Mouse (Mus musculus) limb, embryonic 11.5 days (tissue): ENCODE data around the gene Rbbp5. TPM values are rescaled to one million over a fixed set of nuclear protein-coding genes. Genes with fewer than 3 reads are reported as not detected.
A peak's percentile ranks its signal among the peaks of the same experiment; 100 is the strongest.

ENCODE experiments used
- ATAC-seq: fragments of 200-750 bp; cut with Nextera tagmentation; 2 replicates; pipeline ENCODE4 v1.8.0; 2017; ENCODE audit warnings: low read depth; ENCODE audit not compliant: insufficient number of reproducible peaks, low FRiP score, low TSS enrichment
- DNase-seq: peaks from one replicate; pipeline ENCODE4 v3.0.0-alpha.2; 2015; ENCODE audit warnings: low spot score
- H3K27ac ChIP-seq: fragments of 300-500 bp; sonication (generic); replicated peaks from 2 replicates; pipeline ENCODE4 v1.5.1; 2014; ENCODE audit warnings: low read depth, mild to moderate bottlenecking, low read length
- H3K27me3 ChIP-seq: fragments of 300-500 bp; sonication (generic); 2 replicates; pipeline ENCODE4 v1.6.1; 2014; ENCODE audit warnings: mild to moderate bottlenecking, low read length, mixed read lengths; ENCODE audit not compliant: control insufficient read depth, insufficient read depth
- H3K36me3 ChIP-seq: fragments of 300-500 bp; sonication (generic); 2 replicates; pipeline ENCODE4 v1.6.1; 2014; ENCODE audit warnings: mild to moderate bottlenecking, low read length, moderate library complexity, mixed read lengths; ENCODE audit not compliant: control insufficient read depth, insufficient read depth
- H3K4me1 ChIP-seq: fragments of 300-500 bp; sonication (generic); 2 replicates; pipeline ENCODE4 v1.6.1; 2014; ENCODE audit warnings: low read length, mixed read lengths; ENCODE audit not compliant: control insufficient read depth, insufficient read depth
- H3K4me2 ChIP-seq: fragments of 300-500 bp; sonication (generic); 2 replicates; pipeline ENCODE4 v1.6.1; 2014; ENCODE audit warnings: low read depth, mild to moderate bottlenecking, moderate library complexity; ENCODE audit not compliant: severe bottlenecking
- H3K4me3 ChIP-seq: fragments of 300-500 bp; sonication (generic); 2 replicates; pipeline ENCODE4 v1.5.1; 2014; ENCODE audit warnings: low read depth, low read length
- H3K9ac ChIP-seq: fragments of 300-500 bp; sonication (generic); 2 replicates; pipeline ENCODE4 v1.6.1; 2014; ENCODE audit warnings: mild to moderate bottlenecking, low read length
- H3K9me3 ChIP-seq: fragments of 300-500 bp; sonication (generic); 2 replicates; pipeline ENCODE4 v1.6.1; 2016; ENCODE audit warnings: low read length; ENCODE audit not compliant: control insufficient read depth
- WGBS: fragments of 180-500 bp; shearing (Covaris S2); extraction: QIAGEN DNeasy Blood & Tissue Kit; methylation state at CpG from one replicate; pipeline ENCODE4 v1.1.7; 2014; 5-methylcytosine and 5-hydroxymethylcytosine counted together
- polyA plus RNA-seq: library from polyadenylated mRNA; unstranded; fragments of >200 nt; fragmentation: Nextera tagmentation; extraction: Ambion mirVana; gene quantifications from 2 replicates; pipeline ENCODE4 v1.2.1, GENCODE M21; 2014

The Rbbp5 gene
- polyA plus RNA-seq, 1 experiment from 2014 or later, result 64.7 TPM

DNA sequence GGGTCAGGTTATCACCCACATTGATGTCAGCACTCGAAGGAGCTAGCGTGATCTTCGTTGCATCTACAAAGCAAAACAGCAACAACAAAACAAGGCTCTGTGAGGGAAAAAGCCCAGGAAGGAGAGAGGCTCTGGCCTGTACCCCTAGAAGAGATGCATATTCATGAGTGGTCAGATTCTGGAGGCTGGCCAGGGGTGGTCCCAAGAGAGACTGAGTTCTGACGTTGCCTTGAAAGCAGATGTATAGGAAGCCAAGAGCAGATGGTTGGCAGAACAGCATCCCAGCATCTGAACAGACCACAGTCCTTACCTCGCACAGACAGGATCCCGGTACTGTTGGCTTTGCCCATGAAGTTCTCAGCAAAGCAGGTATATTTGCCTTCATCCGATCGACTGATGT, 45.9 kb downstream of the Rbbp5 start:
- no peak for ATAC-seq
- H3K9me3 ChIP-seq, result no peaks in the 10 kb centered on the region

DNA sequence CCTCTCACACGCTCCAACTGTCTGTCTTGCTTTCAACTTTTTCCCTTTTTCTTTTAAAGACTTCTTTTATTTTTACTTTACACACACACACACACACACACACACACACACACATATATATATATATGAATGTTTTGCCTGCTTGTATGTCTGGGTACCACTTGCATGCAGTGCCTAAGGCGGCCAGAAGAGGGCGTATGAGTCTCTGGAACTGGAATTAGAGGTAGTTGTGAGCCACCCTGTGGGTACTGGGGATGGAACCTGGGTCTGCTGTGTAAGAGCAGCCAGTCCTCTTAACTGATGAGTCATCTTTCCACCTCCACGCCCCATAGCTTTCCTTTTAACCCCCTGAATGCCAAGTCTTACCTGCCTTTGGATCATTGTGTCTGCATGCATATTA, 46.8 kb downstream of the Rbbp5 start:
- WGBS, result 33% methylated on average over 4 of the region's 4 CpGs
- no peak for ATAC-seq
- Histone ChIP-seq H3K4me2 (no peak overlapping the region), H3K36me3 (no peaks in the 10 kb centered on the region), H3K9ac (no peak overlapping the region), H3K4me1 (no peaks in the 10 kb centered on the region), H3K27ac (no peak overlapping the region), H3K9me3 (no peaks in the 10 kb centered on the region), H3K27me3 (0 out of 2 replicates have a peak, but pooled peaks cover 4% of the 10 kb centered on the region), H3K4me3 (no peak overlapping the region)
- peak; percentile 61 for DNase-seq

More for the DNA sequence above, 45.9 kb downstream of the Rbbp5 start:
- Histone ChIP-seq H3K27ac (no peak overlapping the region), H3K4me1 (no peaks in the 10 kb centered on the region), H3K9ac (no peak overlapping the region), H3K27me3 (0 out of 2 replicates have a peak, but pooled peaks cover 4% of the 10 kb centered on the region), H3K36me3 (no peaks in the 10 kb centered on the region), H3K4me3 (no peak overlapping the region), H3K4me2 (no peak overlapping the region)
- DNase-seq, result no peak
- 90% methylated on average over 8 of the region's 8 CpGs for WGBS

GRCm38 (mm10) chr1:132525832-132526231, 48.7 kb downstream of the Rbbp5 start:
- no peaks in the 10 kb centered on the region for H3K9me3 ChIP-seq
- ATAC-seq (no peak), DNase-seq (peak; percentile 91)
- H3K4me1 ChIP-seq, result peaks cover 8% of the 10 kb centered on the region
- 0 out of 2 replicates have a peak, but pooled peaks cover 4% of the 10 kb centered on the region for H3K27me3 ChIP-seq
- peak overlapping the region; percentile 49 for H3K9ac ChIP-seq
- 8% methylated on average over 10 of the region's 10 CpGs for WGBS
- H3K4me3 ChIP-seq, result no peak overlapping the region
- no peak overlapping the region; the same call in 1 of the 2 replicates for H3K27ac ChIP-seq
- H3K36me3 ChIP-seq, result no peaks in the 10 kb centered on the region
- H3K4me2 ChIP-seq, result no peak overlapping the region

DNA sequence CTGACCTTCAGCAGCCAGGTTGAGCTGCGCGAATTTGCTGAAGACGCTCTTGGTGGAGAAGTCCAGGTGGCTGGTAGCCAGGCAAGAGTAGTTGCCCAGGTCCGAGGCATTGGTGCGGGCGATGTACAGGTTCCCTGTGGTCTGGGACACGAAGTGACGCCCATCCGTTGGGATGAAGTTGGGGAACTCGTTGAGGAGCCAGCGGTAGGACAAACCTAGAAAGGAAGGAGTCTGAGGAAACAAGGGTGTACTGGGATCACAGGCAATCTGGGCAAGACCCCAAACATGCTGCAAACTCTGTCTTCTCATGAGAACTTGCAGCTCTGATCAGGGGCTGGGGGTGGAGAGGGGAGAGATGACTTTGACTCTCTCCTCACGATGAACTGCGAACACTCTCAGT, 50.9 kb downstream of the Rbbp5 start:
- H3K36me3 ChIP-seq, result no peaks in the 10 kb centered on the region
- no peak overlapping the region for H3K4me3 ChIP-seq

DNA sequence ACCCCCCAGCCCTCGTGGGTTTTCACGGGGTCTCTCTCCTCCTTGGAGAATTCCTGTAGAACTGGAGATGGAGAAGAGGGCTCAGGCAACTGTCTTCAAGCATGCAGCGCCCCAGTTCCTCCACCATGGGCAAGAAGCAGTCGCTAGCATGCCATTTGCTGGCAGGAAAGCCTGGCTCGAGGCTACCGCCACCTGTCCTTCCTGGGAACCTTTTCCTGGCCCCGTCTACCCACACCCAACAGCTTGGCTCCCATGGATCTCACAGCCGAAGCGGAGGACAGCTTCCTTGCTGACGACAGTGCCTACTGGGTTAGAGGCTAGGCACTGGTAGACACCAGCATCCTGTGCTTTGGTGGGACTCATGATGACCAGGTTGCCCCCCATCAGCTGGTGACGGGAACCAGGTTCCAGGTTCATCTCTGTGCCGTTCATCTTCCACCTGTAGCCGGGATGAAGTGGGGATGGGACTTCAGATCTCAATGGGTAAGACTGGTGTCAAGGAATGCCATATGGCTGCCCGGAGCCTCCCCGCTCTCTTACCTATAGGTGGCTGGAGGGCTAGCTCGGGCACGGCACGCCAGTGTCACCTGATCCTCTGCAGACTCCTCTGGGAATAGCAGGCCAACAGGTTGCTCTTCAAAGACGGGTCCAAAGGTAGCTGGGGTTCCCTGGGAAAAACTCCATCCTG, 51.6 kb downstream of the Rbbp5 start:
- peaks cover 21% of the 10 kb centered on the region for H3K4me1 ChIP-seq
- 0 out of 2 replicates have a peak, but pooled peaks cover 4% of the 10 kb centered on the region for H3K27me3 ChIP-seq
- H3K4me2 ChIP-seq, result no peak overlapping the region
- DNase-seq (no peak), ATAC-seq (no peak)
- H3K27ac ChIP-seq, result no peak overlapping the region
- no peak overlapping the region for H3K4me3 ChIP-seq
- H3K36me3 ChIP-seq, result no peaks in the 10 kb centered on the region
- H3K9ac ChIP-seq, result no peak overlapping the region
- H3K9me3 ChIP-seq, result no peaks in the 10 kb centered on the region
- 91% methylated on average over 19 of the region's 19 CpGs for WGBS

More for the DNA sequence above, 50.9 kb downstream of the Rbbp5 start:
- DNase-seq (no peak), ATAC-seq (no peak)
- Histone ChIP-seq H3K4me1 (peaks cover 14% of the 10 kb centered on the region), H3K27ac (no peak overlapping the region), H3K4me2 (no peak overlapping the region), H3K9me3 (no peaks in the 10 kb centered on the region), H3K9ac (no peak overlapping the region), H3K27me3 (0 out of 2 replicates have a peak, but pooled peaks cover 4% of the 10 kb centered on the region)
- 95% methylated on average over 13 of the region's 13 CpGs for WGBS

DNA sequence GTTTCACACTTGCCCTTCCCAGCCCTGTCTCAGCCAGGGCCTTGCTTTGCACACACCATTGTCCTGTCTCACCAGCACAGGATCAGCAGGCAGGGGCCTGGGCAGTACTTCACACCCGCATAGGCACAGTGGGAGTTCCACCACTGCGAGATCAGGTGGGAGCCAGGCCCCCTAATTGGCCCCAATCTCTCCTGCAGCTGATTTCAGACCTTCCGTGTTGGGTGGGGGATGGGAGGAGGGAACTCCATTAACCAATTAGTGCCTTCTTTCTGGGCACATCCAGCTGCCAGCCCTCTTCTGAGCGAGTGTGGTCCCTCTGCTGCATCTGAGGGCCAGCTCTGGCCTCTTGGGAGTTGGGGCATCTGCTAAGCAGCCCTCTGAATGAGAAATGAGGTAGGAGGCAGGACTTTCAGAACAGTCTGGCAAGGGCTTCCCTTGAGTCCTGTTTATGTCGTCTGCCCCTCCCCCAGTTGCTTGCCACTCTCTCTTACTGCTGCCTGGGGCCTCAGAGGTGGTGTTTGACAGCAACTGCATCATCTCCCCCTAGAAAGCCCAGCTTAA, 53.5 kb downstream of the Rbbp5 start:
- H3K4me3 ChIP-seq, result no peak overlapping the region
- H3K4me1 ChIP-seq, result peaks cover 23% of the 10 kb centered on the region
- H3K9me3 ChIP-seq, result no peaks in the 10 kb centered on the region
- H3K4me2 ChIP-seq, result peak overlapping the region; percentile 30; the same call in 1 of the 2 replicates
- H3K27ac ChIP-seq, result peak overlapping the region; percentile 16; the same call in 1 of the 2 replicates
- H3K27me3 ChIP-seq, result 0 out of 2 replicates have a peak, but pooled peaks cover 4% of the 10 kb centered on the region
- DNase-seq, result peak; percentile 61
- no peaks in the 10 kb centered on the region for H3K36me3 ChIP-seq
- WGBS, result 1% methylated on average over 5 of the region's 5 CpGs
- ATAC-seq, result no peak
- H3K9ac ChIP-seq, result no peak overlapping the region

GRCm38 (mm10) chr1:132532521-132532920, 55.4 kb downstream of the Rbbp5 start:
- DNase-seq, result no peak
- Histone ChIP-seq H3K4me3 (no peak overlapping the region), H3K36me3 (no peaks in the 10 kb centered on the region), H3K4me2 (no peak overlapping the region), H3K27me3 (0 out of 2 replicates have a peak, but pooled peaks cover 4% of the 10 kb centered on the region), H3K9me3 (no peaks in the 10 kb centered on the region), H3K9ac (no peak overlapping the region), H3K27ac (no peak overlapping the region), H3K4me1 (peaks cover 23% of the 10 kb centered on the region)
- WGBS, result 62% methylated on average over 9 of the region's 9 CpGs
- no peak for ATAC-seq

GRCm38 (mm10) chr1:132533840-132534239, 56.7 kb downstream of the Rbbp5 start:
- Histone ChIP-seq H3K4me1 (peaks cover 23% of the 10 kb centered on the region), H3K4me2 (no peak overlapping the region), H3K27me3 (0 out of 2 replicates have a peak, but pooled peaks cover 4% of the 10 kb centered on the region), H3K4me3 (no peak overlapping the region), H3K27ac (no peak overlapping the region), H3K36me3 (no peaks in the 10 kb centered on the region), H3K9me3 (no peaks in the 10 kb centered on the region), H3K9ac (no peak overlapping the region)
- no peak for DNase-seq
- under 1% methylated on average over 8 of the region's 8 CpGs for WGBS
- ATAC-seq, result no peak
